ENCODE assay signal across 10 mouse cellular contexts in genomic region chr4:62933798-62934197, GRCm38 (mm10). TPM values are rescaled to one million over a fixed set of nuclear protein-coding genes. Genes with fewer than 3 reads are reported as not detected.
DNase-seq lines count a peak whose midpoint lies in the region; ATAC-seq and TF ChIP-seq lines count a peak whose summit lies in the region.
"Had no signal": no experiment of that assay in that cellular context is flagged by ENCODE, and none has a peak within 500 bp of the region (broad histone marks: within the 10 kb centered on the region; RNA-seq: fewer than 3 reads in every experiment).

No protein-coding gene starts in this region.

- no peak overlapping the region for H3K4me2 ChIP-seq in heart, embryonic 12.5 days
- H3K4me2 ChIP-seq in liver, embryonic 14.5 days (ENCODE audit: low read depth) = no peak overlapping the region
- H3K4me2 ChIP-seq in liver, embryonic 12.5 days = no peak overlapping the region
- H3K4me2 ChIP-seq in hindbrain, embryonic 13.5 days = no peak overlapping the region
- H3K4me2 ChIP-seq: lung, embryonic 15.5 days had no signal

- no peak for TF ChIP-seq POLR2A in ES-Bruce4 (IDR thresholded peaks at IDR 0.05; ENCODE audit: insufficient read depth, low read length)

- no peaks in the 10 kb centered on the region for H3K4me1 ChIP-seq in heart, embryonic 12.5 days (replicated peaks)
- no peaks in the 10 kb centered on the region for H3K4me1 ChIP-seq in liver, embryonic 14.5 days (replicated peaks; ENCODE audit: control insufficient read depth in 2 of 2, insufficient read depth in 2 of 2, low read length in 1 of 2)
- no peaks in the 10 kb centered on the region for H3K4me1 ChIP-seq in liver, embryonic 12.5 days
- H3K4me1 ChIP-seq in ES-Bruce4 (ENCODE audit: control insufficient read depth, insufficient read depth, low read length) = no peaks in the 10 kb centered on the region
- no peaks in the 10 kb centered on the region for H3K4me1 ChIP-seq in hindbrain, embryonic 13.5 days (replicated peaks)

- DNase-seq in heart, postnatal 4 days = peak; percentile 11
- no peak for DNase-seq in liver, embryonic 14.5 days (ENCODE audit: low read depth in 3 of 3, low spot score in 3 of 3)
- DNase-seq in kidney, postnatal 4 days = peak; percentile 20 to 29
- DNase-seq: cerebellum, postnatal 25 days; heart, adult 18-20 months had no signal

- H3K27me3 ChIP-seq in heart, embryonic 12.5 days (replicated peaks) = no peaks in the 10 kb centered on the region
- H3K27me3 ChIP-seq in liver, embryonic 14.5 days (ENCODE audit: control insufficient read depth, insufficient read depth, low read length) = no peaks in the 10 kb centered on the region
- no peaks in the 10 kb centered on the region for H3K27me3 ChIP-seq in liver, embryonic 12.5 days (replicated peaks)
- no peaks in the 10 kb centered on the region for H3K27me3 ChIP-seq in ES-Bruce4 (ENCODE audit: control insufficient read depth, insufficient read depth, low read length, poor library complexity, severe bottlenecking)
- H3K27me3 ChIP-seq in hindbrain, embryonic 13.5 days = no peaks in the 10 kb centered on the region
- H3K27me3 ChIP-seq: lung, embryonic 15.5 days had no signal

- no peak for ATAC-seq in heart, embryonic 12.5 days (ENCODE audit: insufficient number of reproducible peaks, low FRiP score)
- ATAC-seq in liver, embryonic 14.5 days (ENCODE audit: insufficient read depth) = no peak
- no peak for ATAC-seq in liver, embryonic 12.5 days
- ATAC-seq in hindbrain, embryonic 13.5 days (ENCODE audit: low FRiP score) = no peak

- TF ChIP-seq EP300 in liver, embryonic 14.5 days (IDR thresholded peaks at IDR 0.05; ENCODE audit: low read depth) = no peak
- TF ChIP-seq EP300 in ES-Bruce4 (IDR thresholded peaks at IDR 0.05; ENCODE audit: insufficient read depth, low read depth, low read length) = no peak

- no peak overlapping the region for H3K9ac ChIP-seq in heart, embryonic 12.5 days
- H3K9ac ChIP-seq in liver, embryonic 14.5 days (replicated peaks) = no peak overlapping the region
- no peak overlapping the region for H3K9ac ChIP-seq in liver, embryonic 12.5 days
- H3K9ac ChIP-seq in ES-Bruce4 (ENCODE audit: low read depth, poor library complexity, severe bottlenecking) = no peak overlapping the region
- no peak overlapping the region for H3K9ac ChIP-seq in hindbrain, embryonic 13.5 days
- H3K9ac ChIP-seq: lung, embryonic 15.5 days had no signal

- H3K36me3 ChIP-seq in heart, embryonic 12.5 days = no peaks in the 10 kb centered on the region
- no peaks in the 10 kb centered on the region for H3K36me3 ChIP-seq in liver, embryonic 14.5 days (replicated peaks; ENCODE audit: control insufficient read depth, insufficient read depth, low read depth)
- H3K36me3 ChIP-seq in liver, embryonic 12.5 days = no peaks in the 10 kb centered on the region
- no peaks in the 10 kb centered on the region for H3K36me3 ChIP-seq in ES-Bruce4 (ENCODE audit: control insufficient read depth, insufficient read depth, low read length, poor library complexity, severe bottlenecking)
- no peaks in the 10 kb centered on the region for H3K36me3 ChIP-seq in hindbrain, embryonic 13.5 days
- H3K36me3 ChIP-seq: lung, embryonic 15.5 days had no signal

- no peak overlapping the region for H3K27ac ChIP-seq in heart, embryonic 12.5 days (ENCODE audit: poor library complexity, severe bottlenecking)
- no peak overlapping the region for H3K27ac ChIP-seq in liver, embryonic 14.5 days
- no peak overlapping the region for H3K27ac ChIP-seq in liver, embryonic 12.5 days
- H3K27ac ChIP-seq in ES-Bruce4 (ENCODE audit: insufficient read depth, low read length) = no peak overlapping the region
- no peak overlapping the region for H3K27ac ChIP-seq in hindbrain, embryonic 13.5 days
- H3K27ac ChIP-seq: lung, embryonic 15.5 days had no signal

- 0 out of 2 replicates have a peak, but pooled peaks cover 8% of the 10 kb centered on the region for H3K9me3 ChIP-seq in heart, embryonic 12.5 days (replicated peaks)
- H3K9me3 ChIP-seq in liver, embryonic 14.5 days (ENCODE audit: control insufficient read depth, low read length) = no peaks in the 10 kb centered on the region
- 0 out of 2 replicates have a peak, but pooled peaks cover 3% of the 10 kb centered on the region for H3K9me3 ChIP-seq in liver, embryonic 12.5 days (replicated peaks)
- H3K9me3 ChIP-seq in ES-Bruce4 (replicated peaks; ENCODE audit: control insufficient read depth, insufficient read depth, low read length, poor library complexity, severe bottlenecking) = no peaks in the 10 kb centered on the region
- no peaks in the 10 kb centered on the region for H3K9me3 ChIP-seq in hindbrain, embryonic 13.5 days
- H3K9me3 ChIP-seq: lung, embryonic 15.5 days had no signal

- 76% methylated on average over 4 of the region's 4 CpGs for WGBS in heart, embryonic 12.5 days
- WGBS in liver, embryonic 14.5 days (ENCODE audit: insufficient replicate concordance) = 60% methylated on average over 4 of the region's 4 CpGs
- WGBS in liver, embryonic 12.5 days (ENCODE audit: insufficient replicate concordance) = 71% methylated on average over 4 of the region's 4 CpGs
- 84% methylated on average over 4 of the region's 4 CpGs for WGBS in hindbrain, embryonic 13.5 days

- no peak overlapping the region for H3K4me3 ChIP-seq in heart, embryonic 12.5 days
- H3K4me3 ChIP-seq in liver, embryonic 14.5 days (ENCODE audit: insufficient read depth in 1 of 2, low read depth in 2 of 2, low read length in 2 of 2) = no peak overlapping the region
- no peak overlapping the region for H3K4me3 ChIP-seq in liver, embryonic 12.5 days
- no peak overlapping the region for H3K4me3 ChIP-seq in ES-Bruce4 (ENCODE audit: low read depth, low read length)
- no peak overlapping the region for H3K4me3 ChIP-seq in hindbrain, embryonic 13.5 days
- H3K4me3 ChIP-seq: lung, embryonic 15.5 days had no signal

- TF ChIP-seq CTCF in liver, embryonic 14.5 days (IDR thresholded peaks at IDR 0.05; ENCODE audit: low read depth) = 0 out of 2 replicates have a peak, but pooled peaks have one; percentile 19
- peak; percentile 57 for TF ChIP-seq CTCF in ES-Bruce4 (IDR thresholded peaks at IDR 0.05; ENCODE audit: low read depth, low read length)

RNA-seq across cellular contexts. Expression of gene Zfp618, which starts 31.6 kb away (rescaled TPM):
- total RNA-seq in heart, postnatal 4 days (2021) = 1 to 10 TPM; 8.0 to 9.3 TPM
- polyA plus RNA-seq in heart, embryonic 12.5 days (2016; fragmentation: Nextera tagmentation; extraction: Ambion mirVana) = 11.5 and 13.3 TPM in 2 replicates
- 1.5 TPM in 2 replicates for polyA plus RNA-seq in liver, embryonic 14.5 days (2012; rRNA removed)
- polyA plus RNA-seq in liver, embryonic 14.5 days (2014; fragmentation: Nextera tagmentation; extraction: Ambion mirVana) = 1.5 and 2.9 TPM in 2 replicates
- polyA plus RNA-seq in liver, embryonic 12.5 days (2016; fragmentation: Nextera tagmentation; extraction: Ambion mirVana) = 4.4 and 5.8 TPM in 2 replicates
- 2.8 and 7.1 TPM in 2 replicates for polyA plus RNA-seq in ES-Bruce4 (2011; ENCODE audit: insufficient read depth, insufficient read length, low read depth, missing spikeins)
- 37.9 and 41.5 TPM in 2 replicates for polyA plus RNA-seq in hindbrain, embryonic 13.5 days (2015; fragmentation: Nextera tagmentation; extraction: Ambion mirVana)

Comparison
In these comparisons a context has a peak if more than half of its experiments do, and no peak if none do; other contexts are left out.
1. DNase-seq: peak in heart, postnatal 4 days (single experiment) and kidney, postnatal 4 days (2 of 2); none in liver, embryonic 14.5 days (0 of 3).